Mouse (Mus musculus): Measurements from ENCODE around the gene Gm14214. TPM values are rescaled to one million over a fixed set of nuclear protein-coding genes. Genes with fewer than 3 reads are reported as not detected.

Gene Gm14214
- polyA plus RNA-seq, 2 experiments: not detected

DNA sequence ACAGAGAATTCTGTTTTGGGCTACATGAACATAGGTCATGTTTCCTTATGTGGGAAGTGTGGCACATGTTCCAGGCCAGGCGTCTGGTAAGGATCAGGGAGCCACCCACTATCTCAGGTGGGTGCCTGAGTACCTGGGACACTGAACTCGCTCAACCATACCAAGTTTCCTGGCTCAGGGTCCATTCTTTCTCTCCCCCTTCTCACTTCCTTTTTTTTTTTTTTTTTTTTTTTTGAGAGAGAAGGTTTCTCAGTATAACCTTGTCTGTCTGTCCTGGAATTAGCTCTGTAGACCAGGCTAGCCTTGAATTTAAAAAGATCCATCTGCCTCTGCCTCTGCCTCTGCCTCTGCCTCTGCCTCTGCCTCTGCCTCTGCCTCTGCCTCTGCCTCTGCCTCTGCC is 49.5 kb downstream of the Gm14214 start:
- H3K4me1 ChIP-seq (ENCODE audit: control insufficient read depth, insufficient read depth, low read length): peaks cover 5% of the 10 kb centered on the region
- DNase-seq (ENCODE audit: low spot score) (no peak), ATAC-seq (ENCODE audit: low FRiP score, low read depth) (no peak)
- H3K9ac ChIP-seq (ENCODE audit: low read depth, low read length, severe bottlenecking): no peak overlapping the region
- no peak overlapping the region for H3K4me3 ChIP-seq (replicated peaks; ENCODE audit: low read length)
- no peaks in the 10 kb centered on the region for H3K9me3 ChIP-seq (ENCODE audit: control insufficient read depth, low read length)
- no peak overlapping the region for H3K27ac ChIP-seq (replicated peaks; ENCODE audit: low read depth, low read length)
- H3K4me2 ChIP-seq (replicated peaks; ENCODE audit: low read depth, low read length, severe bottlenecking): no peak overlapping the region
- 75% methylated on average over 2 of the region's 2 CpGs for WGBS
- H3K27me3 ChIP-seq (ENCODE audit: control insufficient read depth, insufficient read depth, low read length): no peaks in the 10 kb centered on the region
- TF ChIP-seq POLR2A (IDR thresholded peaks at IDR 0.05; ENCODE audit: borderline replicate concordance, extremely low read depth, insufficient read depth, insufficient read length): no peak
- no peaks in the 10 kb centered on the region for H3K36me3 ChIP-seq (ENCODE audit: control insufficient read depth, insufficient read depth, low read length)

Other genes starting within 250 kb of the Gm14214 start
- gene 1700003F12Rik, start 222.9 kb downstream of the Gm14214 start, polyA plus RNA-seq (2012; rRNA removed): 0.48 and 0.59 TPM in 2 replicates
- 0.91 and 1.4 TPM in 2 replicates for gene 1700003F12Rik, start 222.9 kb downstream of the Gm14214 start, polyA plus RNA-seq (2014; fragmentation: Nextera tagmentation; extraction: Ambion mirVana)
- gene Actl10, start 218.3 kb downstream of the Gm14214 start, polyA plus RNA-seq (2012; rRNA removed): 0.09 TPM in 1 of 2 replicates, not detected in the other
- 0.21 and 0.30 TPM in 2 replicates for gene Actl10, start 218.3 kb downstream of the Gm14214 start, polyA plus RNA-seq (2014; fragmentation: Nextera tagmentation; extraction: Ambion mirVana)
- gene Necab3, start 211.1 kb downstream of the Gm14214 start, polyA plus RNA-seq (2012; rRNA removed): 6.7 and 8.0 TPM in 2 replicates
- 3.8 and 3.9 TPM in 2 replicates for gene Necab3, start 211.1 kb downstream of the Gm14214 start, polyA plus RNA-seq (2014; fragmentation: Nextera tagmentation; extraction: Ambion mirVana)
- 38.3 and 41.8 TPM in 2 replicates for gene E2f1, start 200.1 kb downstream of the Gm14214 start, polyA plus RNA-seq (2012; rRNA removed)
- 9.3 and 9.4 TPM in 2 replicates for gene E2f1, start 200.1 kb downstream of the Gm14214 start, polyA plus RNA-seq (2014; fragmentation: Nextera tagmentation; extraction: Ambion mirVana)
- gene Pxmp4, start 166.3 kb downstream of the Gm14214 start, polyA plus RNA-seq (2012; rRNA removed): 20.6 and 21.2 TPM in 2 replicates
- gene Pxmp4, start 166.3 kb downstream of the Gm14214 start, polyA plus RNA-seq (2014; fragmentation: Nextera tagmentation; extraction: Ambion mirVana): 27.0 and 27.6 TPM in 2 replicates
- gene Zfp341, start 156.7 kb downstream of the Gm14214 start, polyA plus RNA-seq (2012; rRNA removed): 7.1 and 8.9 TPM in 2 replicates
- 0.98 and 1.1 TPM in 2 replicates for gene Zfp341, start 156.7 kb downstream of the Gm14214 start, polyA plus RNA-seq (2014; fragmentation: Nextera tagmentation; extraction: Ambion mirVana)
- 0.16 and 0.58 TPM in 2 replicates for gene 4930519P11Rik, start 156.6 kb downstream of the Gm14214 start, polyA plus RNA-seq (2012; rRNA removed)
- gene 4930519P11Rik, start 156.6 kb downstream of the Gm14214 start, polyA plus RNA-seq (2014; fragmentation: Nextera tagmentation; extraction: Ambion mirVana): 0.46 TPM in 1 of 2 replicates, not detected in the other
- gene Chmp4b, start 118.3 kb downstream of the Gm14214 start, polyA plus RNA-seq (2012; rRNA removed): 177 and 206 TPM in 2 replicates
- gene Chmp4b, start 118.3 kb downstream of the Gm14214 start, polyA plus RNA-seq (2014; fragmentation: Nextera tagmentation; extraction: Ambion mirVana): 20.7 and 20.9 TPM in 2 replicates
- gene Raly, start 21.1 kb upstream of the Gm14214 start, polyA plus RNA-seq (2012; rRNA removed): 355 and 385 TPM in 2 replicates
- gene Raly, start 21.1 kb upstream of the Gm14214 start, polyA plus RNA-seq (2014; fragmentation: Nextera tagmentation; extraction: Ambion mirVana): 65.0 and 66.6 TPM in 2 replicates
- 27.6 and 54.5 TPM in 2 replicates for gene a, start 21.4 kb upstream of the Gm14214 start, polyA plus RNA-seq (2012; rRNA removed)
- 17.8 and 19.9 TPM in 2 replicates for gene a, start 21.4 kb upstream of the Gm14214 start, polyA plus RNA-seq (2014; fragmentation: Nextera tagmentation; extraction: Ambion mirVana)
- gene Eif2s2, start 122.9 kb upstream of the Gm14214 start, polyA plus RNA-seq (2012; rRNA removed): 47.3 and 73.6 TPM in 2 replicates
- gene Eif2s2, start 122.9 kb upstream of the Gm14214 start, polyA plus RNA-seq (2014; fragmentation: Nextera tagmentation; extraction: Ambion mirVana): 111 and 116 TPM in 2 replicates
- gene Gm14226, start 248.2 kb upstream of the Gm14214 start, polyA plus RNA-seq (2012; rRNA removed): 17.4 and 17.7 TPM in 2 replicates
- gene Gm14226, start 248.2 kb upstream of the Gm14214 start, polyA plus RNA-seq (2014; fragmentation: Nextera tagmentation; extraction: Ambion mirVana): 5.7 and 6.3 TPM in 2 replicates

Data from limb, embryonic 14.5 days (tissue).